Mouse (Mus musculus) forebrain, embryonic 15.5 days (tissue): ENCODE data around the gene 1700010I14Rik. TPM values are rescaled to one million over a fixed set of nuclear protein-coding genes. Genes with fewer than 3 reads are reported as not detected.
A peak's percentile ranks its signal among the peaks of the same experiment; 100 is the strongest.

Experiments
- ATAC-seq: fragments of 200-750 bp; cut with Nextera tagmentation; replicated peaks from 2 replicates; pipeline ENCODE4 v1.8.0; 2017; ENCODE audit warnings: mild to moderate bottlenecking, moderate TSS enrichment, moderate library complexity
- H3K27ac ChIP-seq: fragments of 300-500 bp; sonication (generic); replicated peaks from 2 replicates; pipeline ENCODE4 v1.5.1; 2015; ENCODE audit warnings: mild to moderate bottlenecking, inconsistent platforms
- H3K27me3 ChIP-seq: fragments of 300-500 bp; sonication (generic); 2 replicates; pipeline ENCODE4 v1.6.1; 2015; ENCODE audit warnings: inconsistent platforms
- H3K36me3 ChIP-seq: fragments of 300-500 bp; sonication (generic); 2 replicates; pipeline ENCODE4 v1.6.1; 2015; ENCODE audit warnings: mild to moderate bottlenecking, inconsistent platforms
- H3K4me1 ChIP-seq: fragments of 300-500 bp; sonication (generic); 2 replicates; pipeline ENCODE4 v1.6.1; 2015; ENCODE audit warnings: inconsistent platforms
- H3K4me2 ChIP-seq: fragments of 300-500 bp; sonication (generic); replicated peaks from 2 replicates; pipeline ENCODE4 v1.6.1; 2015; ENCODE audit warnings: mild to moderate bottlenecking, inconsistent platforms
- H3K4me3 ChIP-seq: fragments of 300-500 bp; sonication (generic); 2 replicates; pipeline ENCODE4 v1.5.1; 2015; ENCODE audit warnings: mild to moderate bottlenecking, inconsistent platforms
- H3K9ac ChIP-seq: fragments of 300-500 bp; sonication (generic); replicated peaks from 2 replicates; pipeline ENCODE4 v1.6.1; 2015; ENCODE audit warnings: mild to moderate bottlenecking, inconsistent platforms
- H3K9me3 ChIP-seq: fragments of 300-500 bp; sonication (generic); 2 replicates; pipeline ENCODE4 v1.6.1; 2016; ENCODE audit warnings: inconsistent platforms
- WGBS: fragments of 180-500 bp; shearing (Covaris S2); methylation state at CpG from one replicate; pipeline ENCODE4 v1.1.7; 2015; ENCODE audit warnings: mixed read lengths; 5-methylcytosine and 5-hydroxymethylcytosine counted together
- polyA plus RNA-seq: library from polyadenylated mRNA; unstranded; fragments of >200 nt; fragmentation: Nextera tagmentation; extraction: Ambion mirVana; gene quantifications from 2 replicates; pipeline ENCODE4 v1.2.1, GENCODE M21; 2015

The 1700010I14Rik gene
- polyA plus RNA-seq, 1 experiment from 2014 or later: 1.5 TPM

GRCm38 (mm10) chr17:8976745-8977144 is 11.4 kb upstream of the 1700010I14Rik start:
- H3K9ac ChIP-seq: no peak overlapping the region
- H3K9me3 ChIP-seq: no peaks in the 10 kb centered on the region
- 78% methylated on average over 6 of the region's 6 CpGs for WGBS
- no peak overlapping the region for H3K27ac ChIP-seq
- H3K4me3 ChIP-seq: no peak overlapping the region
- H3K4me2 ChIP-seq: no peak overlapping the region
- peaks cover 26% of the 10 kb centered on the region for H3K36me3 ChIP-seq
- no peaks in the 10 kb centered on the region for H3K27me3 ChIP-seq
- no peak for ATAC-seq
- peaks cover 10% of the 10 kb centered on the region for H3K4me1 ChIP-seq

- H3K9ac ChIP-seq: no peak overlapping the region
These were observed 10.9 kb upstream of the 1700010I14Rik start for GRCm38 (mm10) chr17:8977271-8977670.

GRCm38 (mm10) chr17:8983576-8983975 is 4.6 kb upstream of the 1700010I14Rik start:
- H3K27ac ChIP-seq: peak overlapping the region; percentile 53
- no peaks in the 10 kb centered on the region for H3K27me3 ChIP-seq
- peaks cover 31% of the 10 kb centered on the region for H3K36me3 ChIP-seq
- ATAC-seq: no peak
- H3K4me1 ChIP-seq: peaks cover 36% of the 10 kb centered on the region
- H3K4me2 ChIP-seq: no peak overlapping the region
- 78% methylated on average over 2 of the region's 2 CpGs for WGBS
- H3K9me3 ChIP-seq: no peaks in the 10 kb centered on the region
- no peak overlapping the region for H3K9ac ChIP-seq
- H3K4me3 ChIP-seq: no peak overlapping the region

More at GRCm38 (mm10) chr17:8977271-8977670, 10.9 kb upstream of the 1700010I14Rik start:
- H3K4me2 ChIP-seq: no peak overlapping the region
- peaks cover 4% of the 10 kb centered on the region for H3K4me1 ChIP-seq
- H3K27me3 ChIP-seq: no peaks in the 10 kb centered on the region
- no peak for ATAC-seq
- H3K27ac ChIP-seq: no peak overlapping the region
- WGBS: 81% methylated on average over 2 of the region's 2 CpGs
- H3K9me3 ChIP-seq: no peaks in the 10 kb centered on the region
- no peak overlapping the region for H3K4me3 ChIP-seq
- H3K36me3 ChIP-seq: peaks cover 30% of the 10 kb centered on the region

- 27% methylated on average over 5 of the region's 5 CpGs for WGBS
- Histone ChIP-seq H3K9me3 (no peaks in the 10 kb centered on the region), H3K4me1 (peaks cover 42% of the 10 kb centered on the region), H3K4me2 (no peak overlapping the region), H3K9ac (no peak overlapping the region), H3K36me3 (peaks cover 17% of the 10 kb centered on the region), H3K27me3 (no peaks in the 10 kb centered on the region), H3K4me3 (no peak overlapping the region), H3K27ac (peak overlapping the region; percentile 87)
- ATAC-seq: peak; percentile 50; the same call in 1 of the 2 replicates
These were observed 2.4 kb upstream of the 1700010I14Rik start for GRCm38 (mm10) chr17:8985714-8986113.

GRCm38 (mm10) chr17:8986551-8986950 is 1.6 kb upstream of the 1700010I14Rik start:
- Histone ChIP-seq H3K27me3 (no peaks in the 10 kb centered on the region), H3K27ac (peak overlapping the region; percentile 10; the same call in 1 of the 2 replicates), H3K9ac (no peak overlapping the region), H3K4me3 (no peak overlapping the region), H3K9me3 (no peaks in the 10 kb centered on the region), H3K36me3 (peaks cover 12% of the 10 kb centered on the region), H3K4me2 (no peak overlapping the region), H3K4me1 (peaks cover 42% of the 10 kb centered on the region)
- no peak for ATAC-seq
- WGBS: 52% methylated on average over 2 of the region's 2 CpGs

- peaks cover 42% of the 10 kb centered on the region for H3K4me1 ChIP-seq
- WGBS: 78% methylated on average over 5 of the region's 5 CpGs
- no peak overlapping the region for H3K4me2 ChIP-seq
- H3K36me3 ChIP-seq: peaks cover 6% of the 10 kb centered on the region; the same call in 1 of the 2 replicates
- ATAC-seq: no peak
- H3K9ac ChIP-seq: no peak overlapping the region
- H3K27ac ChIP-seq: peak overlapping the region; percentile 10; the same call in 1 of the 2 replicates
- no peaks in the 10 kb centered on the region for H3K27me3 ChIP-seq
- H3K9me3 ChIP-seq: no peaks in the 10 kb centered on the region
- no peak overlapping the region for H3K4me3 ChIP-seq
These were observed 764 bp upstream of the 1700010I14Rik start for GRCm38 (mm10) chr17:8987369-8987768.

- Histone ChIP-seq H3K4me1 (peaks cover 17% of the 10 kb centered on the region), H3K36me3 (no peaks in the 10 kb centered on the region), H3K4me2 (no peak overlapping the region), H3K27ac (no peak overlapping the region), H3K9ac (no peak overlapping the region), H3K4me3 (no peak overlapping the region), H3K9me3 (no peaks in the 10 kb centered on the region), H3K27me3 (no peaks in the 10 kb centered on the region)
- ATAC-seq: no peak
- WGBS: 29% methylated on average over 8 of the region's 8 CpGs
These were observed 3.0 kb downstream of the 1700010I14Rik start for GRCm38 (mm10) chr17:8991160-8991559.

- Histone ChIP-seq H3K9me3 (no peaks in the 10 kb centered on the region), H3K27ac (no peak overlapping the region), H3K4me2 (no peak overlapping the region), H3K4me1 (no peaks in the 10 kb centered on the region), H3K36me3 (no peaks in the 10 kb centered on the region), H3K9ac (no peak overlapping the region), H3K4me3 (no peak overlapping the region), H3K27me3 (no peaks in the 10 kb centered on the region)
- ATAC-seq: no peak
- 90% methylated on average over 1 of the region's 1 CpGs for WGBS
These were observed 7.2 kb downstream of the 1700010I14Rik start for GRCm38 (mm10) chr17:8995344-8995743.

- ATAC-seq: no peak
- WGBS: 74% methylated on average over 4 of the region's 4 CpGs
- H3K27me3 ChIP-seq: no peaks in the 10 kb centered on the region
These were observed 14.3 kb downstream of the 1700010I14Rik start for GRCm38 (mm10) chr17:9002438-9002837.

GRCm38 (mm10) chr17:9004516-9004915 is 16.4 kb downstream of the 1700010I14Rik start:
- H3K9me3 ChIP-seq: no peaks in the 10 kb centered on the region
- 91% methylated on average over 4 of the region's 4 CpGs for WGBS
- no peak overlapping the region for H3K27ac ChIP-seq
- H3K36me3 ChIP-seq: no peaks in the 10 kb centered on the region
- H3K27me3 ChIP-seq: no peaks in the 10 kb centered on the region
- H3K4me1 ChIP-seq: no peaks in the 10 kb centered on the region
- ATAC-seq: no peak
- no peak overlapping the region for H3K4me2 ChIP-seq
- H3K9ac ChIP-seq: no peak overlapping the region
- H3K4me3 ChIP-seq: no peak overlapping the region

More at GRCm38 (mm10) chr17:9002438-9002837, 14.3 kb downstream of the 1700010I14Rik start:
- H3K4me3 ChIP-seq: no peak overlapping the region
- H3K4me1 ChIP-seq: no peaks in the 10 kb centered on the region
- H3K9me3 ChIP-seq: no peaks in the 10 kb centered on the region
- no peak overlapping the region for H3K9ac ChIP-seq
- no peak overlapping the region for H3K27ac ChIP-seq
- H3K4me2 ChIP-seq: no peak overlapping the region
- no peaks in the 10 kb centered on the region for H3K36me3 ChIP-seq

GRCm38 (mm10) chr17:9023198-9023942 is 35.2 kb downstream of the 1700010I14Rik start:
- no peak overlapping the region for H3K4me3 ChIP-seq
- peak; percentile 71 for ATAC-seq
- peaks cover 26% of the 10 kb centered on the region for H3K4me1 ChIP-seq
- H3K27me3 ChIP-seq: no peaks in the 10 kb centered on the region
- no peak overlapping the region for H3K9ac ChIP-seq
- H3K4me2 ChIP-seq: no peak overlapping the region; the same call in 1 of the 2 replicates
- no peaks in the 10 kb centered on the region for H3K36me3 ChIP-seq
- 19% methylated on average over 14 of the region's 14 CpGs for WGBS
- peak overlapping the region; percentile 64 for H3K27ac ChIP-seq
- no peaks in the 10 kb centered on the region for H3K9me3 ChIP-seq

GRCm38 (mm10) chr17:9030181-9030580 is 42.0 kb downstream of the 1700010I14Rik start:
- H3K27ac ChIP-seq: no peak overlapping the region
- no peak for ATAC-seq
- 76% methylated on average over 5 of the region's 5 CpGs for WGBS

More at GRCm38 (mm10) chr17:9030181-9030580, 42.0 kb downstream of the 1700010I14Rik start:
- Histone ChIP-seq H3K9ac (no peak overlapping the region), H3K27me3 (no peaks in the 10 kb centered on the region), H3K36me3 (no peaks in the 10 kb centered on the region), H3K4me1 (peaks cover 29% of the 10 kb centered on the region), H3K9me3 (no peaks in the 10 kb centered on the region), H3K4me3 (no peak overlapping the region), H3K4me2 (no peak overlapping the region)
